Mouse (Mus musculus) ES-E14 (cell line): ENCODE measurements around the gene Mb21d2. TPM values are rescaled to one million over a fixed set of nuclear protein-coding genes. Genes with fewer than 3 reads are reported as not detected.

Source experiments
- DNase-seq: peaks from one replicate; pipeline ENCODE4 v3.0.0-alpha.2; 2013; ENCODE audit warnings: low read depth, low spot score
- H3K27ac ChIP-seq: 2 replicates; pipeline ENCODE4 v1.5.1; 2012; ENCODE audit warnings: low read depth, mild to moderate bottlenecking, low read length, moderate library complexity, mixed read lengths; ENCODE audit not compliant: poor library complexity, insufficient read depth, severe bottlenecking
- H3K36me3 ChIP-seq: 2 replicates; pipeline ENCODE4 v1.6.1; 2012; ENCODE audit warnings: mild to moderate bottlenecking, low read length, moderate library complexity, mixed read lengths; ENCODE audit not compliant: control insufficient read depth, poor library complexity, insufficient read depth, severe bottlenecking
- H3K4me1 ChIP-seq, 2 experiments: fragments of 150-350 bp in 1 of 2; sonication (generic) in 1 of 2; 2 replicates each; pipeline ENCODE4 v1.6.1; 2012; ENCODE audit warnings: low read length in 2 of 2, mild to moderate bottlenecking in 1 of 2, mixed read lengths in 1 of 2; ENCODE audit not compliant: control insufficient read depth in 2 of 2, insufficient read depth in 2 of 2, poor library complexity in 1 of 2
- H3K4me3 ChIP-seq, 2 experiments: fragments of 150-350 bp in 1 of 2; sonication (generic) in 1 of 2; 2 replicates each; pipeline ENCODE4 v1.5.1; 2012; ENCODE audit warnings: low read length in 2 of 2, low read depth in 1 of 2, mild to moderate bottlenecking in 1 of 2, mixed read lengths in 1 of 2; ENCODE audit not compliant: insufficient read depth in 1 of 2, poor library complexity in 1 of 2, severe bottlenecking in 1 of 2
- H3K9ac ChIP-seq: 2 replicates; pipeline ENCODE4 v1.6.1; 2012; ENCODE audit warnings: low read depth, mild to moderate bottlenecking, low read length, mixed read lengths; ENCODE audit not compliant: poor library complexity, insufficient read depth, severe bottlenecking
- H3K9me3 ChIP-seq: fragments of 150-350 bp; sonication (generic); 2 replicates; pipeline ENCODE4 v1.6.1; 2012; ENCODE audit warnings: low read depth, mild to moderate bottlenecking, low read length; ENCODE audit not compliant: control insufficient read depth, insufficient read depth
- CHD2 ChIP-seq: IDR thresholded peaks from 2 replicates; pipeline ENCODE4 v1.6.1; 2014; ENCODE audit warnings: mild to moderate bottlenecking, low read depth, low read length, inconsistent platforms
- HCFC1 ChIP-seq: IDR thresholded peaks from 2 replicates; pipeline ENCODE4 v1.6.1; 2012; ENCODE audit warnings: low read length, inconsistent platforms, borderline replicate concordance; ENCODE audit not compliant: insufficient read depth
- MAFK ChIP-seq: IDR thresholded peaks from 2 replicates; pipeline ENCODE4 v1.6.1; 2014; ENCODE audit warnings: mild to moderate bottlenecking, low read depth, low read length, inconsistent platforms; ENCODE audit not compliant: insufficient read depth
- ZC3H11A ChIP-seq: IDR thresholded peaks from 2 replicates; pipeline ENCODE4 v1.6.1; 2012; ENCODE audit warnings: low read depth, mild to moderate bottlenecking, inconsistent platforms, low read length, borderline replicate concordance
- ZNF384 ChIP-seq: IDR thresholded peaks from 2 replicates; pipeline ENCODE4 v1.6.1; 2012; ENCODE audit warnings: low read depth, low read length, inconsistent platforms
- in situ Hi-C, 2 experiments: fragments of 600-800 bp; cut with MboI; formaldehyde crosslinking; loops; one replicate each; pipeline ENCODE4 v1.15.1; 2025; ENCODE audit warnings: low sequenced_read_pairs in 2 of 2, inconsistent platforms in 1 of 2; ENCODE audit not compliant: unreplicated experiment in 2 of 2
- total RNA-seq: library from RNA; depleted of rRNA; stranded (reverse); fragments of 300-350 nt; gene quantifications from 2 replicates; pipeline ENCODE4 v1.2.3, GENCODE M21; 2012

Mb21d2 gene
- total RNA-seq, 1 experiment, result 15.3 TPM

DNA sequence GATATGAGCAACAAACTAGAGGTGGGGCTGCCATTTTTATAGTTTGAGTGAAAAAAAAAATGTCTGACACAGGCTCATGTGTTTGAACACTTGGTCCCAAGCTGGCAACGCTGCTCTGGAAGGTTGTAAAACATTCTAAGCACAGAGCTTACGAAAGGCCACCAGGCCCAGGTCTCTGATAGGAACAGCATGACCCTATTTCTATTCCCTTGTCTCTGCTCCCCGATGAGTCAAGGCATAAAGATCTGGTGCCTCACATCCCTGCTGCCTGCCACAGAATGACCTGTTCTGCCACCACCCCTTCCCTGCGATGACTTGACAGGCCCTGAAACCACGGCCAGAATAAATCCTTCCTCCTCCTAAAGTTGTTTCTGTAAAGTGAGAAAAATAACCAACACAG, 59.0 kb downstream of the Mb21d2 start:
- no peak for DNase-seq
- Histone ChIP-seq H3K9ac (no peak overlapping the region), H3K36me3 (no peaks in the 10 kb centered on the region), H3K27ac (no peak overlapping the region), H3K9me3 (no peaks in the 10 kb centered on the region), H3K4me3 (no peak overlapping the region), H3K4me1 (peaks cover 0 to 10% of the 10 kb centered on the region in 2 experiments; a peak in 2 of 4 replicates)
- TF ChIP-seq ZNF384, result no peak
- no peak for TF ChIP-seq CHD2
- no peak for TF ChIP-seq HCFC1
- no peak for TF ChIP-seq MAFK
- TF ChIP-seq ZC3H11A, result no peak
- in situ Hi-C loops, result no loop called here

DNA sequence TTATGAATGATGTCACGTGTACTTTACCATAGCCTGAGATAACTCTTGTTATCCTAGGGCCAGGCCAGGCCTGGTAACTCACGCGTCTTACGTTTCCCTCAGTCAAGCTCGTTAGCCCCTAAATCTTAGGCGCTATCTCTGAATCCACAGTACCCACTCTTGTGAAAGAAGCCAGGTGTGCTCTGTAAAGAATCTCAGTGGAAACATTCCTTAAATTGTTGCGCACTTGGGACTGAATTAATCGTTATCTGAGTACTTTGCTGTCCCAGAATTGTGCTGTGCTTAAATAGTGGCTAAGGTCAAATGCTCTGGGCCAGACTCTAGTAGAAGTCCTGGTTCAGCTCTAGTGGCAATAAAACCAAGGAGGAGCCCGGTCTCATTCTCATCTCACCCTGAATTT, 60.6 kb downstream of the Mb21d2 start:
- Histone ChIP-seq H3K9me3 (no peaks in the 10 kb centered on the region), H3K4me1 (peaks cover 0 to 8% of the 10 kb centered on the region in 2 experiments; a peak in 1 of 4 replicates), H3K27ac (no peak overlapping the region), H3K9ac (no peak overlapping the region), H3K36me3 (no peaks in the 10 kb centered on the region), H3K4me3 (no peak overlapping the region)
- DNase-seq, result no peak
- in situ Hi-C loops, result no loop called here
- TF ChIP-seq ZC3H11A, result no peak
- no peak for TF ChIP-seq HCFC1
- TF ChIP-seq ZNF384, result no peak
- TF ChIP-seq MAFK, result no peak
- TF ChIP-seq CHD2, result no peak

DNA sequence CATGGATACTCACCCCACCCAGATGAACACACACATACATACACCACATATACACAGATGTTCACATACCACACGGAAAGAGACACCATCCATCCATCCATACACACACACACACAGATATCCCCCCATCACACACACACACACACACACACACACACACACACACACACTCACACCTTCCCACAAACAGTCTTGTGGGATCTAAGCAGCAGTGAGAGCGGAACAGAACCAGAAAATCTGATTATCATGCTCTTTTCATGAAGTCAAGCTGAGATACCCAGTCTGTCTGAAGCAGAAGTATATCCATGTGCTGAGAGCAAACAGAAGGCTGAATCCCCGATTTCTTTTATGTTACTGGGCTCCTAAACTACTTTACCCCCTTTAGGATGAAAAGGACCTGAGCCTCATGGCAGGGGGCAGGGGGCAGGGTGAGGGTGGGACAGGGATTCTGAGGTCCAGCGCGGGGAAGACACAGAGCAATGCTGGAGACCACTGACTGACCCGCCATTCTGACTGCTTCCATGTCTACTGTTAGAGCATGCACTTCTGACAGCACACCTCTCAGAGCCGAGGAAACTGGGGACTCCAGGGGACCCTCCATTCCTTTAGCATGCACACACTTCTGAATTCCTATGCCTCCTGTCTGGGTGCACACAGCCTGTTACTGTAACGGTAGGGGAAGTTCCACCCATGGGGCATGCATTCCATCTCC, 62.7 kb downstream of the Mb21d2 start:
- H3K9me3 ChIP-seq, result no peaks in the 10 kb centered on the region
- no peaks in the 10 kb centered on the region for H3K36me3 ChIP-seq
- H3K4me1 ChIP-seq, result 0 out of 4 replicates have a peak, but pooled peaks cover 4 to 7% of the 10 kb centered on the region in 2 experiments
- TF ChIP-seq ZNF384 (no peak), CHD2 (no peak), ZC3H11A (no peak), MAFK (no peak), HCFC1 (no peak)
- H3K9ac ChIP-seq, result no peak overlapping the region
- no peak for DNase-seq
- in situ Hi-C loops, result no loop called here
- H3K27ac ChIP-seq, result no peak overlapping the region
- no peak overlapping the region for H3K4me3 ChIP-seq

DNA sequence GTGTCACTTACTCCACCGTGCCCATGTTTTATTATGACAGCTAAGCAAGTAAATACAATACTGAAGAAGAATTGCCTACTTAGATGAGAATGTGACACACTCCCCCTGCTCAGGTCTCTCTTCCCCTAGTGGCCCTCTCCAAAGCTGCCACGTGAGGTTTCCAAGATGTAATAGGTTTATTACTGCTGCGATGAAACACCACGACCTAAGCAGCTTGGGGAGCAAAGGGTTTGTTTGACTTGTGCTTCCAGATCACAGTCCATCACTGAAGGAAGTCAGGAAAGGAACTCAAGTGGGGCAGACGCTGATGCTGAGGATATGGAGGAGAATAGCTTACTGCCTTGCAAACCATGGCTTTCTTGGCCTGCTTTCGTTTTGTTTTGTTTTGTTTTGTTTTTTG, 65.9 kb downstream of the Mb21d2 start:
- H3K4me3 ChIP-seq, result no peak overlapping the region
- DNase-seq, result no peak
- H3K36me3 ChIP-seq, result no peaks in the 10 kb centered on the region
- TF ChIP-seq HCFC1 (no peak), MAFK (no peak)
- H3K4me1 ChIP-seq, result peaks cover 4 to 11% of the 10 kb centered on the region in 2 experiments; a peak in 2 of 4 replicates
- H3K27ac ChIP-seq, result no peak overlapping the region
- in situ Hi-C loops, result no loop called here
- no peaks in the 10 kb centered on the region for H3K9me3 ChIP-seq
- no peak overlapping the region for H3K9ac ChIP-seq

DNA sequence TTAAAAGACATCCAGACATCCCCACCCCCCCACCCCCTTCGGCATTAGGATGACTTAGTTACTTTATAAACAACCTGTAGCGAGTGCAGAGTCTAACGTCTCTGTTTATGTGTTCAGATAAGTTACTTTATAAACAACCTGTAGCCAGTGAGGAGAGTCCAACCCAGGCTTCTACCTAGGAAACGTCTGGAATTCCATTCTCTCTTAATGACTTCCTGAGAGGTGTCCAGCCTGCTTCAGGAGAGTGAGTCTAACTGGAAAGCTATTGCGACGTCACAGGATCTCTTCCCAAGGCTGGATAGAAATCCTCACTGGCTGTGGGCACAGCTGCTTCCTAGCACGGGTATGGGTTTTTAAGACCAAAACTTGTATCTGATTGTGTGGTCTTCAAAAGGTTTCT, 67.4 kb downstream of the Mb21d2 start:
- H3K4me1 ChIP-seq, result peaks cover 4 to 17% of the 10 kb centered on the region in 2 experiments; a peak in 2 of 4 replicates
- TF ChIP-seq MAFK, result no peak
- in situ Hi-C loops, result no loop called here
- H3K4me3 ChIP-seq, result no peak overlapping the region
- DNase-seq, result no peak
- no peaks in the 10 kb centered on the region for H3K9me3 ChIP-seq
- H3K36me3 ChIP-seq, result no peaks in the 10 kb centered on the region
- H3K9ac ChIP-seq, result no peak overlapping the region
- no peak overlapping the region for H3K27ac ChIP-seq
